Mouse (Mus musculus): ENCODE measurements around the gene Nrarp. TPM values are rescaled to one million over a fixed set of nuclear protein-coding genes. Genes with fewer than 3 reads are reported as not detected.

Gene Nrarp
- polyA plus RNA-seq (2014; fragmentation: Nextera tagmentation; extraction: Ambion mirVana): 18.6 and 22.1 TPM in 2 replicates

DNA sequence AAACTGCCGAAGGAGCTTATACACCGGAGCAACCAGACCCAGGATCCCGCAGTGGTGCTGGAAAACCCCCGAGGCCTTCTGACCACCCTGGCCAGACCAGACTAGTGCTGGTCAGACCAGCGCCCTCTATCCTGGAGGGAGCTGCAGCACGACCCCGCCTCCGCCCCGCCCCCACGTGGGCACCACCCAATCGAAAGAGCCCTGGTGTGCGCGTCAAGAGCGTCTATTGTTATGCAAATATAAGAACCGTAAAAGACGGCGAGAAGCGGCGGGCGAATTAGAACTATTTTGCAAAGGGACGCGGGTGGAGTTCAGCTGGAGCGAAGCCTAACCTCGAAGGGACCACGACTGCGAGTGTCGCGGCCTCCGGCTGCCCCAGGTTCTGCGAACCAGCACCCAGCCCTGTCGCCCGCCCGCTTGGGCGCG, at the start of gene Nrarp:
Gene Nrarp (plus strand): TSS at position 281 of the 426 bp plus-strand sequence.
- H3K9ac ChIP-seq (ENCODE audit: low read length): peak within 1 kb of the TSS; percentile 81
- WGBS: under 1% methylated on average over 33 of the region's 35 CpGs
- peaks cover 5% of the 10 kb centered on the region; the same call in 1 of the 2 replicates for H3K36me3 ChIP-seq (ENCODE audit: control insufficient read depth, insufficient read depth, low read length)

DNA sequence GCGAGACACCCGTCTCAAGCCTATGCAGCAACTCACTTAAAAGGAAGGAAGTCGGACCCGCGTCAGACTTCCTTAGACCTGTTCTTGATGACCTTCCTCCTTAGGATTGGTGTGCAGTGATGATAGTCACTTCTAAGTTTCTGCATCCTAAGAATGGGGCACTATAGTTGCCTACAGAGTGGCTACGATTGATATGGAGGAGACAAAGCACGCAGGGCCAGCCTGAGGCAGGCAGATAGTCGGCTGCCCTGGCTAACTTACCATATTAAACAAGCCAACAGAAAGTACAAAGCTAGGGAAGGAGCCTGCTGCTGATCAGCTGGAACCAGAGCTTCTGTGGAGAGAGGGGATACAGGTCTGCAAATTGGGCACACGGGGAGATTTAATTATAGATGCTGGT, 49.0 kb upstream of the Nrarp start:
- H3K36me3 ChIP-seq (ENCODE audit: control insufficient read depth, insufficient read depth, low read length): no peaks in the 10 kb centered on the region
- DNase-seq (ENCODE audit: low spot score) (no peak), ATAC-seq (no peak)
- no peaks in the 10 kb centered on the region for H3K27me3 ChIP-seq (replicated peaks; ENCODE audit: control insufficient read depth, insufficient read depth, low read length)
- WGBS: 67% methylated on average over 9 of the region's 9 CpGs
- H3K9ac ChIP-seq (ENCODE audit: low read length): no peak overlapping the region
- H3K27ac ChIP-seq (ENCODE audit: low read depth, low read length): no peak overlapping the region
- H3K9me3 ChIP-seq (replicated peaks; ENCODE audit: control insufficient read depth, low read length): no peaks in the 10 kb centered on the region
- no peak overlapping the region for H3K4me2 ChIP-seq (ENCODE audit: low read length)
- H3K4me1 ChIP-seq (ENCODE audit: control insufficient read depth, insufficient read depth, low read length): peaks cover 15% of the 10 kb centered on the region
- H3K4me3 ChIP-seq (ENCODE audit: low read depth, low read length): no peak overlapping the region

More for the DNA sequence above, at the start of gene Nrarp:
- no peaks in the 10 kb centered on the region for H3K9me3 ChIP-seq (replicated peaks; ENCODE audit: control insufficient read depth, low read length)
- peak within 1 kb of the TSS; percentile 84 for H3K27ac ChIP-seq (ENCODE audit: low read depth, low read length)
- H3K4me1 ChIP-seq (ENCODE audit: control insufficient read depth, insufficient read depth, low read length): peaks cover 62% of the 10 kb centered on the region
- ATAC-seq: peak; percentile 86
- peak within 1 kb of the TSS; percentile 82 for H3K4me3 ChIP-seq (ENCODE audit: low read depth, low read length)
- peak; percentile 97 for DNase-seq (ENCODE audit: low spot score)
- no peaks in the 10 kb centered on the region for H3K27me3 ChIP-seq (replicated peaks; ENCODE audit: control insufficient read depth, insufficient read depth, low read length)
- peak within 1 kb of the TSS; percentile 74 for H3K4me2 ChIP-seq (ENCODE audit: low read length)

DNA sequence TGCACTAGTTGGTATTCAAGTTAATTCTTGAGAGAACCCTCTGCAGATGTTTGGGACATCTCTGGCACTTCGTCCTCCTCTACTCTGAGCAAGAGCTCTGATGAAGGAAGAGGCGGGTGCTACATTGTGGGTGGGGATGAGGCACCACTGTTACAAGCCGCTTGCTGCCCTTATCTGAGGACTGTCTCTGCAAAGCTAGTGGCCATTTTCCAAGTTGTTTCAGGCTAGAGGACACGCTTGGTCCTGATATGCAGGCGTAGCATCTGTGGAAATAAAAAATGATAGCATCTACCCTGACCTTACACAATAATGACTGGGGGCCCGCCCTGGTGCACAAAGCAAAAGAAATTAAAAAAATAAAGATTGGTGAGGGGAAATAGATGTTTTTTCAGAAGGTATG, 42.7 kb upstream of the Nrarp start:
- 87% methylated on average over 6 of the region's 6 CpGs for WGBS
- Histone ChIP-seq H3K9me3 (replicated peaks; ENCODE audit: control insufficient read depth, low read length) (no peaks in the 10 kb centered on the region), H3K36me3 (ENCODE audit: control insufficient read depth, insufficient read depth, low read length) (no peaks in the 10 kb centered on the region), H3K4me3 (ENCODE audit: low read depth, low read length) (no peak overlapping the region), H3K4me1 (ENCODE audit: control insufficient read depth, insufficient read depth, low read length) (no peaks in the 10 kb centered on the region), H3K9ac (ENCODE audit: low read length) (no peak overlapping the region), H3K4me2 (ENCODE audit: low read length) (no peak overlapping the region), H3K27ac (ENCODE audit: low read depth, low read length) (no peak overlapping the region), H3K27me3 (replicated peaks; ENCODE audit: control insufficient read depth, insufficient read depth, low read length) (no peaks in the 10 kb centered on the region)
- DNase-seq (ENCODE audit: low spot score): no peak
- ATAC-seq: no peak

DNA sequence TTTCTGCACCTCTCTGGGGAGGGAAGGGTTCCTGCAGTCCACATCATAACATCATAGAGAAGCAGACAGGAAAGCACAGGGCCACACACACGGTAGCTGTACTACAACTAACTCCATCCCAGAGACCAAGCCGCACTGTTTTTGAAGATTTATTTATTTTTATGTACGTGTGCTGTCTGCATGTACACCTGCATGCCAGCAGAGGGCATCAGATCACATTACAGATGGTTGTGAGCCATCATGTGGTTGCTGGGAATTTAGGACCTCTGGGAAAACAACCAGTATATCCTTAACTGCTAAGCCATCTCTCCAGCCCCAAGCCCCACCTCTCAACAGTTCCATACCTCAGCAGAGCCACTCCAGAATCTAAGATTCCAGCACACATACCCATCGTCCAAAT, 39.4 kb upstream of the Nrarp start:
- WGBS: 66% methylated on average over 4 of the region's 4 CpGs

DNA sequence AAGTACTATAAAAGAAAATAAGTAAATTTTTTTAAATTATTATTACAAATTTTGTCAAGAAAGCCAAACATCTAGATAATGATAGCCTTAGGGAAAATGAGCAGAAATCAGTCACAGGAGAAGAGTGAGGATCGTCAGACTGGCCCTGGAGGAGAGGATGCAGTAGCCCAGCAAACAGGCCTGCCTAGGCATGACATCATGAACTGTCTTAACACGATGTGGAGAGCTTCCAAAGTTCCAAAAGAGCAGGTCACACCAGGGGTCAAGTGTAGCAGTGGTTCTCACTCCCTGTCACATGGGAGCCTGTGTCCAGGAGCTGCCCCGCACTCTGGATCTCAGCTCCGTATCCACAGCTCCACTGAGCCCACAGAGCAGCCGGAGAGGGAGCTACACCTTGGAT, 38.6 kb upstream of the Nrarp start:
- no peak for ATAC-seq
- 85% methylated on average over 5 of the region's 5 CpGs for WGBS
- no peak overlapping the region for H3K4me3 ChIP-seq (ENCODE audit: low read depth, low read length)
- H3K36me3 ChIP-seq (ENCODE audit: control insufficient read depth, insufficient read depth, low read length): no peaks in the 10 kb centered on the region
- H3K4me2 ChIP-seq (ENCODE audit: low read length): no peak overlapping the region
- DNase-seq (ENCODE audit: low spot score): no peak
- H3K9ac ChIP-seq (ENCODE audit: low read length): no peak overlapping the region
- H3K4me1 ChIP-seq (ENCODE audit: control insufficient read depth, insufficient read depth, low read length): no peaks in the 10 kb centered on the region
- no peak overlapping the region for H3K27ac ChIP-seq (ENCODE audit: low read depth, low read length)
- H3K9me3 ChIP-seq (replicated peaks; ENCODE audit: control insufficient read depth, low read length): no peaks in the 10 kb centered on the region
- no peaks in the 10 kb centered on the region for H3K27me3 ChIP-seq (replicated peaks; ENCODE audit: control insufficient read depth, insufficient read depth, low read length)

More for the DNA sequence above, 39.4 kb upstream of the Nrarp start:
- H3K9ac ChIP-seq (ENCODE audit: low read length): no peak overlapping the region
- no peaks in the 10 kb centered on the region for H3K27me3 ChIP-seq (replicated peaks; ENCODE audit: control insufficient read depth, insufficient read depth, low read length)
- no peak overlapping the region for H3K27ac ChIP-seq (ENCODE audit: low read depth, low read length)
- no peaks in the 10 kb centered on the region for H3K4me1 ChIP-seq (ENCODE audit: control insufficient read depth, insufficient read depth, low read length)
- H3K36me3 ChIP-seq (ENCODE audit: control insufficient read depth, insufficient read depth, low read length): no peaks in the 10 kb centered on the region
- H3K4me3 ChIP-seq (ENCODE audit: low read depth, low read length): no peak overlapping the region
- no peak for ATAC-seq
- no peak for DNase-seq (ENCODE audit: low spot score)
- no peak overlapping the region for H3K4me2 ChIP-seq (ENCODE audit: low read length)
- no peaks in the 10 kb centered on the region for H3K9me3 ChIP-seq (replicated peaks; ENCODE audit: control insufficient read depth, low read length)

DNA sequence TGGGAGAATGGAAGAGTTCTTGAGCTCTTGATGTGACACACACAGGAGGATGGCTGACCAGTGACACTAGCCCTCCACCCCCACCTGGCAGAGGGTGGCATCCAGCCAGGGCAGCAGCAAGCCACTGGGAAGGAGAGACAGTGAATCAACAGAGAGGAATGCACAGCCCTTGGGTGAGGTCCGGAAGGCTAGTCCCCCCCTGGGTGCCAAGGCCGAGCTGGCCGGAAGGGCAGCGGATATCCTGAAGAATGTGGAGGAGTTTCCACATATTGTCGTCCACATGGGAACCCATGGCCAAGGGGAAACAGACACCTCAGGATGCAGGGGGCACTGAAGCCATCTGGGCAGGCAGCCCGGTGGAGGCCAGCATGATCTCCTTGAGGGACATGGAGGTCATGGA, 35.2 kb upstream of the Nrarp start:
- DNase-seq (ENCODE audit: low spot score) (no peak), ATAC-seq (no peak)
- H3K27me3 ChIP-seq (replicated peaks; ENCODE audit: control insufficient read depth, insufficient read depth, low read length): no peaks in the 10 kb centered on the region
- no peaks in the 10 kb centered on the region for H3K9me3 ChIP-seq (replicated peaks; ENCODE audit: control insufficient read depth, low read length)
- no peak overlapping the region for H3K27ac ChIP-seq (ENCODE audit: low read depth, low read length)
- no peaks in the 10 kb centered on the region for H3K36me3 ChIP-seq (ENCODE audit: control insufficient read depth, insufficient read depth, low read length)
- H3K9ac ChIP-seq (ENCODE audit: low read length): no peak overlapping the region
- no peaks in the 10 kb centered on the region for H3K4me1 ChIP-seq (ENCODE audit: control insufficient read depth, insufficient read depth, low read length)
- 88% methylated on average over 6 of the region's 6 CpGs for WGBS
- no peak overlapping the region for H3K4me2 ChIP-seq (ENCODE audit: low read length)
- H3K4me3 ChIP-seq (ENCODE audit: low read depth, low read length): no peak overlapping the region

DNA sequence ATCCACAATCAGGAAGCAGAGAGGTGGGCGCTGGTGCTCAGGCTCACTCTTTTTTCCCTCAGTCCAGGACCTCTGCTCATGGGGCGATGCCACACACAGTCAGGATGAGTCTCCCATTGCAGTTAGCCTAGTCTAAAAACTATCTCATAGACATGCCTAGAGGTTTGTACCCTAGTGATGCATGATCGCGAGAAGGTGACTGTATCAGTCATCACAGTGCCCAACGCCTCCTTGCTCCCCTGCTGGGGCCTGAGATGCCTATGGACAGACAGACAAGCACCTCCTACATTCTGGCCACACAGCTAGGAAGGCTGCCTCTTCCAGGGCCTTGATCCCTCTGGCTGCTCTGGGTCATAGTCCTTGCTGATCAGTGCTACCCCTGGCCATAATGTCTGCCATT, 33.2 kb upstream of the Nrarp start:
- Histone ChIP-seq H3K4me3 (ENCODE audit: low read depth, low read length) (no peak overlapping the region), H3K9me3 (replicated peaks; ENCODE audit: control insufficient read depth, low read length) (no peaks in the 10 kb centered on the region), H3K36me3 (ENCODE audit: control insufficient read depth, insufficient read depth, low read length) (no peaks in the 10 kb centered on the region), H3K27ac (ENCODE audit: low read depth, low read length) (no peak overlapping the region), H3K4me2 (ENCODE audit: low read length) (no peak overlapping the region), H3K27me3 (replicated peaks; ENCODE audit: control insufficient read depth, insufficient read depth, low read length) (no peaks in the 10 kb centered on the region), H3K4me1 (ENCODE audit: control insufficient read depth, insufficient read depth, low read length) (no peaks in the 10 kb centered on the region), H3K9ac (ENCODE audit: low read length) (no peak overlapping the region)
- 96% methylated on average over 5 of the region's 5 CpGs for WGBS
- no peak for DNase-seq (ENCODE audit: low spot score)
- no peak for ATAC-seq

DNA sequence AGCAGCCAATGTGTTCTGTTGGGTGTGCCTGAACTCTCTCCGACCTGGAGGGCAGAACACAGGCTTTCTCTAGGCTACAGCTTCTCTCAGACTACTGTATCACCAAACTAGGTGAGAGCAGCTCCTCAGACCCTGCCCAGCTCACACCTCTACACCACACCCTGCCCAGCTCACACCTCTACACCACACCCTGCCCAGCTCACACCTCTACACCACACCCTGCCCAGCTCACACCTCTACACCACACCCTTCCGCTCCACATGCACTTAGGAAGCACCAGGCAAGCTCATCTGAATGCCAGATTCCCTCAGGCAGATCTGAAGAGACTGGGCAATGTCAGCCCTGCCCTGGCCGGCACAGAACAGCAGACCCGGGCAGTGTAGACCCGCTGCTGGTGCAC, 32.7 kb upstream of the Nrarp start:
- Histone ChIP-seq H3K27me3 (replicated peaks; ENCODE audit: control insufficient read depth, insufficient read depth, low read length) (no peaks in the 10 kb centered on the region), H3K9ac (ENCODE audit: low read length) (no peak overlapping the region), H3K4me2 (ENCODE audit: low read length) (no peak overlapping the region), H3K36me3 (ENCODE audit: control insufficient read depth, insufficient read depth, low read length) (no peaks in the 10 kb centered on the region), H3K4me3 (ENCODE audit: low read depth, low read length) (no peak overlapping the region), H3K9me3 (replicated peaks; ENCODE audit: control insufficient read depth, low read length) (no peaks in the 10 kb centered on the region), H3K27ac (ENCODE audit: low read depth, low read length) (no peak overlapping the region), H3K4me1 (ENCODE audit: control insufficient read depth, insufficient read depth, low read length) (no peaks in the 10 kb centered on the region)
- ATAC-seq (no peak), DNase-seq (ENCODE audit: low spot score) (no peak)
- WGBS: 89% methylated on average over 5 of the region's 5 CpGs

DNA sequence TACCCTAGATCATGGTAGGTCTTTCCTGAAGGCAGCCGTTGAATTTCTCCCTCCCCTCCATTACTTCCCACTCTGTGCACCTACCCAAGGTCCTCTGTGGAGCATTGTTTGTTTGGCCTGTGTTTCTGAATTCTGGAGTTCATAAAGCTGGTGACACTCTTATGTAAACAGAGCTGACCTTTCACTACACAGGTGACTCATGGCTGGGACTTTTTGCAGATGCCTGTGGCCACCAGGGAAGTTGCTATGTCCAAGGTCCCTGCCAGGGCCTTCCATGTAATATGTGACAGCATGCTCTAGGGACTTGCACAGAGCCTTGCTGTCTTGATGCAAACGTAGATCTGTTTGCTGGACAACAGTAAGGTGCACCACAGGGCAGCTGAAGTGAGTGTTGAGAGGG, 30.9 kb upstream of the Nrarp start:
- no peaks in the 10 kb centered on the region for H3K9me3 ChIP-seq (replicated peaks; ENCODE audit: control insufficient read depth, low read length)
- no peaks in the 10 kb centered on the region for H3K36me3 ChIP-seq (ENCODE audit: control insufficient read depth, insufficient read depth, low read length)
- ATAC-seq: no peak
- no peaks in the 10 kb centered on the region for H3K27me3 ChIP-seq (replicated peaks; ENCODE audit: control insufficient read depth, insufficient read depth, low read length)
- H3K4me2 ChIP-seq (ENCODE audit: low read length): no peak overlapping the region
- DNase-seq (ENCODE audit: low spot score): no peak
- no peak overlapping the region for H3K9ac ChIP-seq (ENCODE audit: low read length)
- no peak overlapping the region for H3K27ac ChIP-seq (ENCODE audit: low read depth, low read length)
- no peak overlapping the region for H3K4me3 ChIP-seq (ENCODE audit: low read depth, low read length)
- 76% methylated on average over 2 of the region's 2 CpGs for WGBS
- H3K4me1 ChIP-seq (ENCODE audit: control insufficient read depth, insufficient read depth, low read length): no peaks in the 10 kb centered on the region
